Mouse (Mus musculus) adrenal gland, postnatal 36 days (tissue): ENCODE measurements around the gene Mchr1. TPM values are rescaled to one million over a fixed set of nuclear protein-coding genes. Genes with fewer than 3 reads are reported as not detected.
"Not testable (repeated sequence)": the region's sequence is repeated elsewhere in the genome, so short reads cannot be mapped to it uniquely, and the experiment has no call there.

Experiments
- DNase-seq, 2 experiments: peaks; one replicate each; pipeline ENCODE4 v3.0.0; 2021; ENCODE audit warnings: mixed read lengths in 1 of 2
- long read RNA-seq, 2 experiments: library from polyadenylated mRNA; stranded (forward); transcript quantifications; one replicate each; pipeline ENCODE4 v2.0.0; 2021; ENCODE audit warnings: borderline sequencing depth in 2 of 2
- total RNA-seq, 2 experiments: library from RNA; stranded (reverse); gene quantifications; 2 replicates each; pipeline ENCODE4 v1.2.3; 2021

The Mchr1 gene
- total RNA-seq, result under 1 TPM; 0.33 to 0.53 TPM
- long read RNA-seq, experiment 1, partial matches to known transcripts, result 0 of 1 reads
- long read RNA-seq, experiment 1, other reads (novel, unspliced or antisense), result 0 of 1 reads
- long read RNA-seq, experiment 2, result 0 reads

DNA sequence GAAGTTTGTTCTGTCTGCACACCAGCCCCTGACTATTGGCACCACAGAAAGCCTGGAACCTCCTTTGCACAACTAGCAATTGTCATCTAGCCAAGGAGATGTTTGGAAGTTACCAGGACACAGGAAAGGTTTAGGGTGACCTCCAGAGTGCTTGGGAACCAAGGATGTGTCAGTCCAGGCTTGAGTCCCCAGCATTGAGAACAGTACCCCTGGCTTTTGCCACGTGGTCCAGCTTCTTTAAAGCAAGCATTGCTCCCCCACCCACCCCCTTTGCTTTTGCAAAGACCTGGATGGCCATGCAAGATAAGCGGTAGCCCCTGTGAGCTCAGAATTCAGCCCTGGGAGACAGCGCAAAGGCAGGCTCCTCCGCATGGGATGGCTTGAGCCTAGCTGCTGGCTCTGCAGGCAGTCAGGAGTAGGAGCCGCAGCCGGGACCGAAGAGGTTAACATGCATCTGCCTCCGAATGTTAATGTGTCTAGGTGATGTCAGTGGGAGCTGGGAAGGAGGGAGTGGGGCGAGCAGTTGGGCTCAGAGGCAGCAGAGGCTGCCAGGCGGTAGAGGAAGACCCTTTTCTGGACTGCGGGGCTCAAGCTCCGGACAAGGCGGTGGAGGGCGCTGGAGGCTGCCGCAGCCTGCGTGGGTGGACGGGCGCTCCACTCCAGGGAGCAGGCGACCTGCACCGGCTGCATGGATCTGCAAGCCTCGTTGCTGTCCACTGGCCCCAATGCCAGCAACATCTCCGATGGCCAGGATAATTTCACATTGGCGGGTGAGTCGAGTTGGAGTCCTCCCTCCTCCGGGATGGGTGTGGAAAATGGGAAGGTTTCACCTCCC, at the start of gene Mchr1:
Gene Mchr1, plus strand, starts transcription at position 414 of the 835 bp plus-strand sequence.
- peak; percentile 70 to 71 for DNase-seq

DNA sequence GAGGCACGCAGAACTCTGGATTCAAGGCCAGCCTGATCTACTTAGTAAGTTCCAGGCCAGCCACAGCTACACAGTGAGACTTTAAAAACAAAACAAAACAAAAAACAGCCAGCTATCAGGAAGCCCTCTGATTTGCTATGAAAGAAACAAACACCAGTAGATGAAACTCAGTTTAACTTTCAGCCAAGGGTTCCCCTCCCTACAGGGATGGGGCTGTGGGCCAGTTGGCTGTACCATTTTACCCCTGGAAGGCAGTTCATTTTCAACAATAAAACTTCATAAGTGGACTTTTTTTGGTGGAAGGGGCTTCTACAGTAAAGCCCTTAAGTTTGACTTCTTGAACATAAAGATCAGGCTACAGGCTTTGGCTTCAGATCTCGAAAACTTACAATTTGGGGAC, 46.2 kb upstream of the Mchr1 start:
- peak in 1 of 2 experiments; percentile 21 for DNase-seq

DNA sequence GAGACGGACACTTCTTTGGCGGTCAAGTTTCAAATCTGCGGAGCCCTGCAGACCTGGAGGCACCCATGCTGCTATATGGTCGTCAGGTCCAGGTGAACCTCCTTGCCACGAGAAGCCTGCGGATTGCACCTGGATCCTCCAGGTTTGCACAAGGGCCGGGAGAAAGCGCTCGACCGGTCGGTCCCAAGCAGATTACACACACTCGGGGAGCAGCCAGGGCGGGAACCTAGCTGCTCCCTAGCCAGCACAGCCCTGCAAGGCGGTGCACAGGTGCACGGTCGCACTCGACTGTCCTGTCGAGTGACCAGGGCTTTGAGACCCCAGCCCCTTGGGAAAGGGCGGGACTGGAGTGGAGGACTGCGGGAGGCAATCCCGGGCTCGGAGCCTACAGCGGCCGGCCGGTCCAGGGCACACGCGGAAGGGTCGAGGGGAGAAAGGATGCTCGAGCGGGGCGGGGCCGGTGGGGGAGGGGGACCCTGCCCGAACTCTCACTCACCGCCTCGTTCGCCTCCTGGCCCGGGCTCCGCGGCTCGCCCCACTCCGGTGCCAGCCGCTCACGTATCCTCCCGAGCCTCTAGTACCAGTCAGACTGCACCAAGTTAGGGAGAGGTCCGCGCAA, 45.2 kb upstream of the Mchr1 start:
- peak in 1 of 2 experiments; percentile 22 for DNase-seq

DNA sequence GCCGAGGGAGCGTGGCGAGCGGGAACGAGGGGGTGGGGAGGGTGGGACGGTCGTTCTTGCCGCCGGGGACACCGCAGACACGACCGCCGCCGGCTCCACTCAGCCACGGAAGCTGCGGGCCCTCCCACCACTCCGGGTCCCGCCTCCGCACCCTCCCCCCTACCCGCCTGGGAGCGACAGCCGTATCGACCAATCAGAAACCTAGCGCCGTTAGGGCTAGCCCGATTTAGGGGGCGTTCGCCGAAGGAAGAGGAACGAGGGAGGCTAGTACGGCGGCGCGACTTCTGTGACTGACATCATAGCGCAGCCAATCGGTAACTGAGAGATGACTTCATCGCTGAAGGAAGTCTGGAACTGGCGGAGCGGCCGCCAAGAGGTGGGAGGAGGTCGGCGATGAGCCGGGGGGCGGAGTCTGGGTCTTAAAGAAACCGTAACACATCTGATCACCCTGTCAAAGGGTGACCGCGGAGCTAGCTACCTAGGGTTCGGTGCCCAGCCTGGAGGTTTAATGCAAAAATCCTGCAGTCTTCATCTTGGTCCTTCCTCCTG, 44.6 kb upstream of the Mchr1 start, which contains the start of gene Mrtfa:
Gene Mrtfa, minus strand, starts transcription at position 128 of the 549 bp plus-strand sequence.
- peak; percentile 99 to 100 for DNase-seq

DNA sequence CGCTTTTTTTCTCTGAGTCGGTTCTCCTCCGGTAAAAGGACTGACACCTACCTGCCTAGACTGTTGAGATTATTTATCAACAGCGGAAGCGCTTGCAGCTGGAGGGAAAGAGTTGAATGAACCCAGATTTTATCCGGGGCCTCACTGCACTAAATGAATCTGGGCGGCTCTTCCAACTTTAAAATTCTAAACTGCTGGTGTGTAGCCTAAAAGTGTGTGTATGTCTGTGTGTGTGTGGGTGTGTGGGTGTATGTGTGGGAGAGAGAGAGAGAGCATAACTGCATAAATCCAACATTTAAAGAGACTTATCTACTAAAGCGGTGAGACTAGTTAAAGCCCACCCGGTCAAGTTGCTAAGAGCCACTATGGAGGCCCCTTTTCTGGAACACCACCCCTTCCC, 44.0 kb upstream of the Mchr1 start:
- no peak for DNase-seq

DNA sequence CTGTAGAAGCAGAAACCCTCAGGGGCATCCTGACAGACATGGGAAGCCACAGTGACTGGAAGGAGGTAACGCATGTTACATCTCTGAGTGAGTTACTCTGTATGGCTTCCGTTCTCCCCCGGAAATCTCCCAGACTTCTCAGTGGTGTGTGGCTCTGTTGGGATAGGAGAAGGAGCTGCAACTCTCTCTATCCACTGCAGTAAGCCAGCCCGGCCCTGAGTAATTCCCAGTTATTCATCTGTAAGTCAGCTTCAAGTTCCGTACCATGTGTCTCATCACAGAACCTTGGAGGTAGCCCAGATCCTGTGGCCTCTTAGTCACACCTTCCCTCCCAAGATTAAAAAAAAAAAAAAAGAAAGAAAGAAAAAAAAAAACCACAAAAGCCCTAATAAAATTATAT, 43.0 kb upstream of the Mchr1 start:
- peak; percentile 53 to 62 for DNase-seq

DNA sequence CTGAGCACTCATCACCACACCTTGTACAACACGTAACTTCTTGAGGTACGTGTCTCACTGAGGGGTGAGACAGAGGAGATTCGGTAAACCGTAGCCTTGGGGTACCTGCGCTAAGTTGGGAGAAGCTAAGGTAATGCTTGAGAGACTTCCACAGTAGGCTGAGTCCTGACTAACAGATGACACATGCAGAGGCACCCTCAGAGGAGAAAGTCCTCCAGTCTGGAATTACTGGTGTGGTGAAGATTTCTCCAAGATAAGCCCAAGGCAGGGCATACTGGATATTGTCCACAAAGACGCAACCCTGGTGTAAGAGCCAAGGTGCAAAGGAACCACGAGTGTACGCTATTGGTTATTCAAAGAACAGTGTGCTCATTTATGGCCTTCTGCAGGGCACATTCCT, 42.4 kb upstream of the Mchr1 start:
- DNase-seq, result no peak

DNA sequence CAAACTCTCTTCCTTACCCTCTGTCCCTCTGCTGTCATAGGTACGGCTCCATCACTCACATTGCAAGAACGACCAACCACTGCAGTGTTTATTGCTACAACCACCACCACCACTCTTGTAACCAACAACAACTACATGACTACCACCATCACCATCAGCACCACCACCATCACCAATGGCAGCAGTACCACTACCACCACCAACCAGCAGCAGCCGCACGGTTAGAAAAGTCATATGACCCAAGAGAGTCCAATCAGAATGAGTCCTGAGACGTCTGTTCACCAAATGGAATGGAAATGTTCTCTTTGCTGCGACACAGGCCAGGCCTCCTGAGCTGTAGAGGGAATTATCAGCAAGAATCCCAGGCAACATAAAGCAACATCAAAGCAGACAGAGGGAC, 40.5 kb upstream of the Mchr1 start:
- no peak for DNase-seq

DNA sequence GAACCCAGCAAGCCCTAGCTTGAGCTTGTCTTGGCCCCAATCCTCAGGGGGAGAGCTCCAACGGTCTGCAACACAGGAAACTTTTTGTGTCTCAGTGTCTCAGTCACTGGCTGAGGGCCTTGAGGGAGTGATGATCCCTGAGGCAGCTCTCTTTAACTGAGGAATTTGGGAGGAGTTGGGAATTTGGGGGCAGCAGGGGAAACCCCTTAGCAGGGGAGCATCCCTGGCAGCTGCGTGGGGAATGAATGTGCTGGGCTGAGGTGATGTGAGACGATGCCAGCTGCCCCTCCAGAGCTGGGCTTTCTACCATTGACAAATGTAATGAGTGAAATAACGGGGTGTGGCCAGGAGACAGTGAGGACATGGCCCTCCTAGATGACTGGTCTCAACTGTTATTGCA, 39.9 kb upstream of the Mchr1 start:
- no peak for DNase-seq

DNA sequence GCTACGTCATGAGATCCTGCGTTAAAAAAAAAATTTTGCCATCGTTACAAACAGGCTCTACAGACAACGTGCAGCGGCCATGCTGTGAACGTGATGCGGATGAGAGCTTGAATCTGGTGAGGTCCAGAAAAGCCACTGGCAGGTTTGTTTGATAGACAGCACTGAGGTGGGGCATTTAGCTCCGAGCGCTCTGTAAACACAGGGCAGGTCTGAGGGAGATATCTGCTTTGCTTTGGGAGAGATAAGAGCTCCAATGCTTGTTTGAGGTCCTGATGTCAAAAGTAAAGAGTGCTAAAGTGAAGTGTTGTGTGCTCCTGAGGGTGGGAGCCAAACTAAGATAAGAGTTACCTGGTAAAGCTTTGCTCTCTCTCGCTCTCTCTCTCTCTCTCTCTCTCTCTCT, 38.1 kb upstream of the Mchr1 start:
- DNase-seq, result no peak

DNA sequence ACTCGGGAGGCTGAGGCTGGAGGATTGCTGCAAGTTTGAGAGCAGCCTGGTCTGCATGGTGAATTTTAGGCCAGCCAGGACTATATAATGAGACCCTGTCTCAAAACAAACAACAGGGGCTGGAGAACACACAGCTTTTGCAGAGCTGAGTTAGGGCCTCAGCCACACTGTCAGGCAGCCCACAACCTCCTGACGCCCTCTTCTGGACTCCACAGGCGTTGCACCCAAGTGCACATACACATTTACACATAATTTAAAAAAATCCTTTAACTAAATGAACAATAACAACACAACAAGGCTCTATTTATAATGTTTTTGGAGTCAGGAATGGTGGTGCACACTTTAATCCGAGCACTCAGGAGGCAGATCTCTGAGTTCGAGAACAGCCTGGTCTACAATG, 36.9 kb upstream of the Mchr1 start:
- DNase-seq, result no peak

DNA sequence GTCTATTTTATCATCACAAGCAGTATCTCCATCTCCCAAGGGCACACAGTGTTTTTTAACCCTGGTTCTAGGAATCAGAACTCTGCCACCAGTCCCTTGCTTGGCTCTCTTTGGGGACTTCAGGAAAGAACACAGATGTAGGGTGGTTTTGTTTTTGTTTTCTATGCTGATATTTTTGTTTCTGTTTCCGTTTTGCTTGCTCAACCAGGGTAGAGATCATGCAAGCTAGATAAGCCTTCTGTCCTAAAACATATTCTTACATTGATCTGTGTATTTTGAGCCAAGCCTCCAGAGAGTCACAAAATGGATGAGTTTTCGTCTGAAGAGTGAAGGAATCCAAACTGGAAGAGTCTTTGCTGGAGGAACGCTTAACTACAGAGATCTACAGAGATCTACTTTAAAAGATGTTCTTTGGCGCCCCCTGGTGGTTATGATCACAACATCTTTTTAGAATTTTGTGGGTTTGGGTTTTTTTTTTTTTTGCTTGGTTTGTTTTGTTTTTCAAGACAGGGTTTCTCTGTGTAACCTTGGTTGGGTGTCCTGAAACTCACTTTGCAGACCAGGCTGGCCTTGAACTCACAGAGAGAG, 35.8 kb upstream of the Mchr1 start:
- DNase-seq, result peak; percentile 63 to 82

DNA sequence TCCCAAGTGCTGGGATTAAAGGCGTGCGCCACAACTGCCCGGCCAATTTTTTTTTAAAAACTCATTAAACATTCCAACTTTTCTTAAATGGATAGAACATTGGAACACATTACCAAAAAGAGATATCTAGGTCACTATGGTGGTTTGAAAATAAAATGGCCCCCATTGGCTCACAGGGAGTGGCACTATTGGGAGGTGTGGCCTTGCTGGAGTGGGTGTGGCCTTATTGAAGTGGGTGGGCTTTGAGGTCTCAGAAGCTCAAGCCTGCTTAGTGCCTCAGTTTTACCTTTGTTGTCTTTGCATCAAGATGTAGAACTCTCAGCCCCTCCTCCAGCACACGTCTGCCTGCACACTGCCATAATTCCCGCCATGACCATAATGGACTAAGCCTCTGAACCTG, 32.8 kb upstream of the Mchr1 start:
- DNase-seq, result no peak

DNA sequence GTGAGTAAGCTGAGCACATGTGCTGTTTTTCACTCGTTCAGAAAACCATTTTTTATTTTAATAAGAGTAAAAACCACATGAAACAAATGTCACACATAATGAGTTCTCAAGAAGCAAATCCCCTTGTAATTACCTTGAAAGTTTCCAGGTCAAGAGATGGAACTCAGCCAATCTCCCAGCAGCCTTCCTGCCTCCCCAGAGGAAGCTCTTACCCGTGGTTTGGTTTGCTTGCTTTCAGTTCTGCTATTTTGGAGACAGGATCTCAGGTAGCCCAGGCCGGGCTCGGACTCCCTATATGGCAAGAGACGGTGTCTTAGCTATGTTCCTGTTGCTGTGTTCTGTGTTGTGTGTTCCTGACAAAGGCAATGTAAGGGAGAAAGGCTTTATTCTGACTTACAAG, 24.8 kb upstream of the Mchr1 start:
- DNase-seq, result no peak

DNA sequence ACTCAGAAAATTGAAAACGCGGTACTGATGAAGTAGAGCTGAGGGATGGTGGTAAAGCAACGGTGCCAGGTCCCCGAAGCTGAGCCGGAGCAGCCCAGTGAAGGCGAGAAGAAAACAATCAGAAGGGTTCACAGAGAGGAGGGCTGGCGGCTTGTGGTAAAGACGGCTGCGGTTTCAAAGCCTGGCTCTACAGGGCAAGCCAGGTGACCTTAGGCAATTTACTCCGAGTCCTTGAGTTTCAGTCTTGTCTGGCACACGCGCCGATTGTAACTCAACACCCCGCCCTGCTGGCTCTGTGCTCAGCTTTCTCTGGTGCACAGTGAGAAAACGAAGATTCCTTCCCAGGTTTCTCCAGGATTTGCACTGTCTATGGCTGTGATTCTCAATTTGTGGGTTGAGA, 22.3 kb upstream of the Mchr1 start:
- peak; percentile 72 to 75 for DNase-seq

DNA sequence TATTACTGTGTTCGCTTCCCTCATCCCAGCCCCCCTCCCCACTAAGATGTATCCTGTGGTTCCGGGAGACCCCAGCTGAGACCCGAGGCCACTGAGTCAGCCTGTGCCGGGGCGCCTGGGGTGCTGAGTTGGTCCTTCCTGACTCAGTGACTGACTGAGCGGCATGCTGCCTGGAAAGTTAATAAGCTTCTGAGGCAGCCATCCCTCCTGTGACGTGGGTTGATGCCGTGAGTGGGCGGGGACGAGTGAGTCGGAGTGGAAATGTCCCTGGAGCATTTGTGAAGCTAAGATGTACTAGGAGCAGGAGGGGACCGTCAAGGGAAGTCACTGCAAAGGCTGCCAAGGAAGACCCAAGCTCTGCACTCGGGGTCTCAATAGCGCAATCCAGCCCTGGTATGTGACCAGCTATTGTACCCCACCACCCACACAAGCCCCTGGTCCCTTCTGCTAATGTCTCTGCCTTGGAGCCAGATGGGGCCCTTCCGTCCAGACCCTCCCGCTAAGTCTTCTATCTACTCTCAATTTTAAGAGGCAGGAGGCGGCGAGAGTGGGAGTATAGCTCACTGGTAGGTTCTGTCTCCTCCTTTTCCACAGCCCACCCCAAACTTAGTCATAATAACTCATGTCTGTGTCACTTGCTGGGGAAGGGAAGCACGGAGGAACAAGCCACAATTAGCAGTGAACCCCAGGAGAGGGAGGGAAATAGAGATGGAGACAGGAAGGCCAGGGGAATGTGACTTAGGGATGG, 18.2 kb upstream of the Mchr1 start:
- DNase-seq, result no peak

DNA sequence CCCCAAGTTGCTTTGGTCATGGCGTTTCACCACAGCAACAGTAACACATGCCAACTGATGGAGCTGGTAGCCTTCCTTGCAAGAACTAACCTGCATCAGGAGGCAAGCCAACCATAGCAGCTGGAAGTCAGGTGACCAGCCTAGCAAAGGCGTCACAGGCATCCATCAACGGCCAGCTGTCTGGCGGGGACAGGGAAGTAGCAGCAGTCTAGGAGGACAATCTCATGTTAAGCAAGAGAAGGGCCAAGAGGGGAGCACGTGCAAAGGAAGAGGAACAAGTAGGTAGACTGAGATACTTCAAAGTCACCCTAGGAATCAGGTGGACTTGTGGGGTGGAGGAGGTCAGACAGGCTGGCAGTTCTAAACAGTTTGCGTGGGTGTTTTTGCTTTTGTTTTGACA, 16.2 kb upstream of the Mchr1 start:
- DNase-seq, result no peak

DNA sequence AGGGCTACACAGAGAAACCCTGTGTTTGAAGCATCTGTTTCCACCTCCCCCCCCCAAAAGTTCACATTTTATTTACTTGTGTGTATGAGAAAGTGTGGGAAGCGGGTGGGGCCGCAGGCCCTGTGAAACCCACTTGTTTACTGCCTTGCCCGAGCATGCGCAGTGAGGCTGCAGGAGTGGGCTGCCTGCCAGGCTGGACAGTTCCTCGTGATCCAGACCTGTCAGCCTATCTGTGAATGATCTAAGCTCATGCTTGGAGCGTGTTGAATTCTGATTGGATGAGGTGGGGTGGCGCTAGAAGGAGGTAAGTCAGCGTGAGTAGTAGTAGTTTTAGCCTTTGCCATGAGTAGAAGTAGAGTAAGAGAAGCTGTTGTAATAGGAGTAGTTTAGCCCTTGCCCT, 15.2 kb upstream of the Mchr1 start:
- DNase-seq, result not testable (repeated sequence)

DNA sequence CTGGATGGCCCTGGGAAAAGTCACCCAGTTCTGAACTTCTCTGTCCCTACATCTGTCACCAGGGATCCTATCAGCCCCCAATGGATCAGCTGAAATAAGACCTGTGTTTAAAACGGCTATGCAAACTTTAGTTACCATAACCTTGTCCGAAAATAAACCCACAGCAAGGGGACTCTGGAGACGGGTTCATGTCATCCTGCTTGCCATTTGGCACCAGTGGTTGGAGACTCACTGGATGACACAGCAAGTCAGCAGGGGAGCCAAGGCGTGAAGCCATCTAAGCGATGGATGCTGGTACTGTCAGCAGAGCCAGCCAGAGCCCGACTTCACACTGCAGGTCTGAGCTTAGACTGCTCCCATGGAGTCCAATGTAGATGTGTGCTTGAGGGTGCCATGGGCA, 13.9 kb upstream of the Mchr1 start:
- DNase-seq, result no peak

DNA sequence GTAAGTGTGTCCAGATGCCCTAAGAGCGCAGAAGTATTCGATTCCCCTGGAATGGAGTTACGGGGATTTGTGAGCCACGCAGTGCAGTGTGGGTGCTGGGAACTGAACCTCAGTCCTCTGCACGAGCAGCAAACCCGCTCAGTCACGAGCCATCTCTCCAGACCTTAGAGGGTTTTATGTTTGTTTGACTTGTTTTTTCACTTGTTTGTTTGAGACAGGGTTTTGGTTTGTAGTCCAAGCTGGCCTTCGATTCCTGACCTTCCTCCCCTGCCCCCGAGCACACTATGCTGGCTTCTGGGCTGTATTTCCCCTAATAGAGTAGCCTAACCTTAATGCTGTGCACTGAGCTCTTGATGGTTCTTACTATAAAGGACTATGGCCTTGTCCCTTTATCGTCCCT, 10.3 kb upstream of the Mchr1 start:
- no peak for DNase-seq

DNA sequence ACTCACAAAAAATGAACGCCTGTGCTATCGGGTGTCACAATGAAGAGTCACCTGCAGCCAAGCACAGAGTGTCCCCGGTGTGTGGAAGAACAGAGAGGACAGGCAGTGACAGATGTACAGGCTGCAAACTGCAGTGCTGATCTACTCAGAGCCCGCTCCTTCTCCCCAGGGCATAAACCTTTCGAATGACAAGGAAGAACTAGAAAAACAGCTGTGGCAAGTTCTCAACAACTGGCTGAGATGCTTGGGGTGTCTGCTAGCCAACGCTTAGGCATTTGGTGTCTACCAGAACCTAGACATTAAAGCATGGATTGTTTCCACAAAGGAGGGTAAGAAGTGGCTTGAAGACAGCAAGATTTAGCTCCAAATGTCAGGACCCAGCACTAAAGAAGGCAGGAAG, 9.6 kb upstream of the Mchr1 start:
- DNase-seq, result no peak

DNA sequence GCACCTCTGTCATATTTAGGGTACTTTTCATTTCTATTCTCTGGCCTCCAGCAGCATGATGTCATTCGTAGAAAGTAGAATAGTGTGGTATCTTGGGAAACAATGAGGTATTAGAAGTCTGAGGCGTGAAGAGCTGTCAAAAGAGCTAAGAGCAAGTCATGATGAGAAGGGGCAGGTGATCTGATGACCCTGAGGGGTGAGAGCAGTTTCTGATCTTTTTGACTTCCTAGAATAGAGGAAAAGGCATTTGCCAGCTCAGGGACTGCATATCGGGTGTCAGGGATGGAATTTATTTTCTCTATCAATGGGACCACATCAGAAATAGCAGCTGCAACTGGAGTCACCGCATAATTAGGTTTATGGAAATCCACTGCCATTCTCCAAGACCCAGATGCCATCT, 8.5 kb upstream of the Mchr1 start:
- no peak for DNase-seq
